Mouse (Mus musculus) limb, embryonic 12.5 days (tissue): Measurements from ENCODE around the gene Ndufs7. TPM values are rescaled to one million over a fixed set of nuclear protein-coding genes. Genes with fewer than 3 reads are reported as not detected.

Experiments used
- ATAC-seq: fragments of 200-750 bp; cut with Nextera tagmentation; 2 replicates; pipeline ENCODE4 v1.8.0; 2017; ENCODE audit warnings: low read depth, moderate TSS enrichment; ENCODE audit not compliant: insufficient number of reproducible peaks, insufficient read depth, low FRiP score, low TSS enrichment
- H3K27ac ChIP-seq: fragments of 300-500 bp; sonication (generic); 2 replicates; pipeline ENCODE4 v1.5.1; 2016; ENCODE audit warnings: mild to moderate bottlenecking, moderate library complexity
- H3K27me3 ChIP-seq: fragments of 300-500 bp; sonication (generic); 2 replicates; pipeline ENCODE4 v1.6.1; 2016; ENCODE audit warnings: mild to moderate bottlenecking, moderate library complexity
- H3K36me3 ChIP-seq: fragments of 300-500 bp; sonication (generic); 2 replicates; pipeline ENCODE4 v1.6.1; 2016; ENCODE audit warnings: mild to moderate bottlenecking, moderate library complexity
- H3K4me1 ChIP-seq: fragments of 300-500 bp; sonication (generic); replicated peaks from 2 replicates; pipeline ENCODE4 v1.6.1; 2016
- H3K4me2 ChIP-seq: fragments of 300-500 bp; sonication (generic); 2 replicates; pipeline ENCODE4 v1.6.1; 2016; ENCODE audit warnings: mild to moderate bottlenecking, moderate library complexity
- H3K4me3 ChIP-seq: fragments of 300-500 bp; sonication (generic); replicated peaks from 2 replicates; pipeline ENCODE4 v1.5.1; 2016; ENCODE audit warnings: mild to moderate bottlenecking
- H3K9ac ChIP-seq: fragments of 300-500 bp; sonication (generic); replicated peaks from 2 replicates; pipeline ENCODE4 v1.6.1; 2016; ENCODE audit warnings: mild to moderate bottlenecking, moderate library complexity
- H3K9me3 ChIP-seq: fragments of 300-500 bp; sonication (generic); 2 replicates; pipeline ENCODE4 v1.6.1; 2016; ENCODE audit warnings: mild to moderate bottlenecking, moderate library complexity
- WGBS: fragments of 180-500 bp; shearing (Covaris S2); methylation state at CpG from one replicate; pipeline ENCODE4 v1.1.7; 2016; 5-methylcytosine and 5-hydroxymethylcytosine counted together
- polyA plus RNA-seq: library from polyadenylated mRNA; unstranded; fragments of >200 nt; fragmentation: Nextera tagmentation; extraction: Ambion mirVana; gene quantifications from 2 replicates; pipeline ENCODE4 v1.2.1, GENCODE M21; 2016

The Ndufs7 gene
- polyA plus RNA-seq, 1 experiment from 2014 or later, result 258 TPM

DNA sequence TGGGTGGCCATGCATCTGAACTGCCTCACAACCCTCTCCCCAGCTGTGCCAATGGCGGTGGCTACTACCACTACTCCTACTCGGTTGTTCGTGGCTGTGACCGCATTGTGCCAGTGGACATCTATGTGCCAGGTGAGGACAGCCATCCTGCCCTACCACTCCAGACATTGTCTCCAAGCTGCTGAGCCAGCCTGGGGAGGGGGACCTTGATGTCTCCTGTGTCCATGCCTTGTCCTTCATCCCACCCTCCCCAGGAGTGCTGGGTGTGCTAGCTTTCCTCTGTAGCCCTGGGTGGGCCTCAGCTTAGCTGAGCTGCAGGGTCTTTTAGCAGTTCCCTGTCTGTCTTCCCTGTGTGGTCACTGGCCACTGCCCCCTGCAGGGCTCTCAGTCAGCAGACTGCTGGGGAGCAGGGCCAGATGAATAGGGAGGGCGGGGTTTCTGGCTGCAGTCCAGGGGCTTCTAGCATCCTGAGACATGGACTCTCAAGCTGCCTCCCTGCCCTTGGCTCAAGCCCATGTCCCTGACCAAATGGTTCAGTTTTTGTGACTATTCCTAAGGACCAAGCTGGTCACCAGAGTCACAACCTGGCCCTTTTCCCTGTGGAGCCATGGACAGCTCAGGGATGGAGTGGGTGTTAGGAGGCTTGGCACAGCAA lies 7.1 kb downstream of the Ndufs7 start:
- 0 out of 2 replicates have a peak overlapping the region, but pooled peaks have one; percentile 23 for H3K9ac ChIP-seq
- H3K4me3 ChIP-seq, result no peak overlapping the region
- no peak overlapping the region for H3K27ac ChIP-seq
- no peaks in the 10 kb centered on the region for H3K9me3 ChIP-seq
- no peak for ATAC-seq
- peaks cover 18% of the 10 kb centered on the region for H3K4me1 ChIP-seq
- WGBS, result 86% methylated on average over 5 of the region's 5 CpGs
- H3K4me2 ChIP-seq, result no peak overlapping the region
- H3K27me3 ChIP-seq, result no peaks in the 10 kb centered on the region
- H3K36me3 ChIP-seq, result peaks cover 64% of the 10 kb centered on the region

DNA sequence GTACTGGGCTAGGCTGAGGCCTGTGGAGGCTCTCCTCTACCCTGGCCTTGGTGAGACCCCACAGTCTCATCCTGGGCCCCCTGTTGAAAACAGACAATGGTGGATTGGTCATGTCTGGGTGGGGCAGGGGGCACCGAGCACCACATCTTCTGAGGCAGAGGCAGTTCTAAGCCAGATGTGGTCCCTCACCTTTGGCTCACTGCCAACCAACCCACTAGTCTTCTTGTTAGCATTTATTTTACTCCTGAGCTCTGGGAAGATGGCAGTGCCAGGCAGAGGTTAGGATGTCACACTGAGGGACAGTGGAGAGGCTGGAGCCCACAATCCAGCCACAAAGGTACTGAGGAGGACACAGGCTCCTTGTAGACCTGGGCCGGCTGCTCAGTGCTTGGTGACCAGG lies 9.0 kb downstream of the Ndufs7 start:
- H3K27me3 ChIP-seq, result no peaks in the 10 kb centered on the region
- peaks cover 25% of the 10 kb centered on the region for H3K4me1 ChIP-seq
- whole genome bisulfite sequencing, result 83% methylated on average over 2 of the region's 2 CpGs
- H3K9ac ChIP-seq, result no peak overlapping the region
- H3K27ac ChIP-seq, result no peak overlapping the region
- peaks cover 61% of the 10 kb centered on the region for H3K36me3 ChIP-seq
- peak overlapping the region; percentile 94; the same call in 1 of the 2 replicates for H3K4me2 ChIP-seq
- no peaks in the 10 kb centered on the region for H3K9me3 ChIP-seq
- ATAC-seq, result no peak
- H3K4me3 ChIP-seq, result no peak overlapping the region

DNA sequence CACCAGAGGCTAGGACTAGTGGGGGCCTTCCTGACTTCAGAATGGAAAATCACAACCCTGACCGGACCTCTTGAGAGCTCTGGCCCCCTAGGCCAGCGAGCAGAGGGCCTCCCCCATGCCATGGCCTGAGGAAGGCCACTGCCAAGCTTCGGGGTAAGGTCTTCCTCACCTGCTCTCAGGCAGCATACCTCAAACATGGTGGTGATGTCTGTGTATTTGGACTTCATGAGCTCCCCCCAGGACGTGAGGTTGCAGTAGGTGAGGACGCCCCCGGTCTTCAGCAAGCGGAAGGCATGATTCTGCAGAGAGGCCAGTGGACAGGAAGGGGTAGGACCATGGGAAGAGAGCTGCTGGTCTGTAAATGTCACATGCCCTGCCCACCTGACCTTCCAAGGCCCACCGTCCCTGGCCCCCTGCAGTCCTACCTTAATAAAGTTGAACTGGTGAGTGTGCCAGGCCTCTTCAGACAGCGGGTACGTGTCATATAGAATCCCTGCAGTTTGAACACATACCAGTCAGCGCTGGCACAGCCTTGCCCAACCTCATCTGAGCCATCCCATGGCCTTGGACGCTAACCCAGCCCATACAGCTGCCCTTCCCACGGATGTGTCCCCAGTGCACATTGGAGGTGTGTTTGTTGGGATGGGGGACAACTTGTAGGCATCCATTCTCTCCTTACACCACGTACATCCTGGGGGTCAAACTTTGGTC lies 10.0 kb downstream of the Ndufs7 start:
- no peak overlapping the region for H3K9ac ChIP-seq
- no peak overlapping the region for H3K27ac ChIP-seq
- peak overlapping the region; percentile 94; the same call in 1 of the 2 replicates for H3K4me2 ChIP-seq

DNA sequence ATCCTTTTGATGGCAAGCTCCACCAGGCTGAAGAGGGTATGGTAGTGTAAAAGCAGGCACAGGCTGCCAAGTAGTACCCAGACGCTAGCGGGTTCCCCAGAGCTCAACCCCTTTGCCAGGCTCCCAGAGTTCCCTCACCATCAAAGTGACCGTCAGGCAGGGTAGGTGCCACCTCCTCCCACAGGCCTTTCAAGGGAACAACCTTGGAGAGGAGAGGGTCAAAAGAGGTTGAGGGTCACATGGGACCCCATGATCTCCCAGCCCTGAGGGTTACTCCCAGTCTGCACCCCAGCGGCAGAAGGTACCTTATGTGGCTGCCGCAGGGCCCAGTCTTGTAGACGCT lies 10.5 kb downstream of the Ndufs7 start:
- Histone ChIP-seq H3K36me3 (peaks cover 47% of the 10 kb centered on the region), H3K4me1 (peaks cover 25% of the 10 kb centered on the region), H3K4me2 (peak overlapping the region; percentile 94), H3K27ac (no peak overlapping the region), H3K4me3 (peak overlapping the region; percentile 52), H3K27me3 (no peaks in the 10 kb centered on the region), H3K9ac (peak overlapping the region; percentile 65; the same call in 1 of the 2 replicates), H3K9me3 (no peaks in the 10 kb centered on the region)
- 77% methylated on average over 6 of the region's 6 CpGs for WGBS
- no peak for ATAC-seq

More for the DNA sequence above, 10.0 kb downstream of the Ndufs7 start:
- no peak for ATAC-seq
- H3K36me3 ChIP-seq, result peaks cover 52% of the 10 kb centered on the region
- no peaks in the 10 kb centered on the region for H3K9me3 ChIP-seq
- peaks cover 25% of the 10 kb centered on the region for H3K4me1 ChIP-seq
- H3K4me3 ChIP-seq, result no peak overlapping the region
- H3K27me3 ChIP-seq, result no peaks in the 10 kb centered on the region
- 92% methylated on average over 14 of the region's 14 CpGs for WGBS

DNA sequence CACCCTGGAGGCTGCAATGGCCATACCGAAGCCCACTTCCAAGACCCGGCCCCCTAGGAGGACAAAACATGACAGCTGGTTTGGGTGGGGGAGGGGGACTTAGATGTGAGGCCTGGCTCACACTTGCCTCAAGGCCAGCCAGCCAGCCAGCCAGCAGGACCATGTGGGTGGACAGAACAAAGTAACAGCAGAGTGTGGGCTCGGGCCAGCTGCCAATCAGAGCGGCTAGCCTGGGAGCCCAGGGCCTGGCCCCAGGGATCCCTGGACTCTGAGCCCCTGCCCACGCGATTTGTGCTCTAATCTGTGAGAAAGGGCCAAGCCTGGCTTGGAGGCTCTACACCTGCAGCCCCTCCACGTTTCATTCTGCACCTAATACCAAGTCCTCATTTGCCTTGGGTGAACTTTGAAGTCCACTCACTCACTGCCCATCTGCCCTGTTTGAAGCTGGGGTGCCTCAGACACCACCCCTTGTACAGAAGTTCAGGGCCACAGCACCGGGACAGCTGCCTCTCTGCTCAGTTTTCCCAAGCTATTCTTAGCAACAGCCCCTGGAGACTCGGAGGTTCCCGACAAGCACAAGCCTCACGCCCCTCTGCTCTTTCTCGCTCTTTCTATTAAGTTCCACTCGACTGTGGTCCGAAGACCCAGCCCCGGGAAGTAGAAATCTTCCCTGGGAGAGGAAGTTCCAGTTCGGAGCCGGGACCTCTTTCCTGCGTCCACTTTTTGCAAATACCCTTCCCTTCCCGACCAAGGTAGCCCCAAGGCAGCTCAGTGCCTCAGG lies 11.1 kb downstream of the Ndufs7 start:
- Histone ChIP-seq H3K27me3 (no peaks in the 10 kb centered on the region), H3K9ac (peak overlapping the region; percentile 65), H3K4me1 (peaks cover 25% of the 10 kb centered on the region), H3K4me3 (peak overlapping the region; percentile 52), H3K9me3 (no peaks in the 10 kb centered on the region), H3K4me2 (peak overlapping the region; percentile 94), H3K27ac (peak overlapping the region; percentile 96), H3K36me3 (peaks cover 41% of the 10 kb centered on the region)
- ATAC-seq, result no peak
- whole genome bisulfite sequencing, result 7% methylated on average over 19 of the region's 19 CpGs

DNA sequence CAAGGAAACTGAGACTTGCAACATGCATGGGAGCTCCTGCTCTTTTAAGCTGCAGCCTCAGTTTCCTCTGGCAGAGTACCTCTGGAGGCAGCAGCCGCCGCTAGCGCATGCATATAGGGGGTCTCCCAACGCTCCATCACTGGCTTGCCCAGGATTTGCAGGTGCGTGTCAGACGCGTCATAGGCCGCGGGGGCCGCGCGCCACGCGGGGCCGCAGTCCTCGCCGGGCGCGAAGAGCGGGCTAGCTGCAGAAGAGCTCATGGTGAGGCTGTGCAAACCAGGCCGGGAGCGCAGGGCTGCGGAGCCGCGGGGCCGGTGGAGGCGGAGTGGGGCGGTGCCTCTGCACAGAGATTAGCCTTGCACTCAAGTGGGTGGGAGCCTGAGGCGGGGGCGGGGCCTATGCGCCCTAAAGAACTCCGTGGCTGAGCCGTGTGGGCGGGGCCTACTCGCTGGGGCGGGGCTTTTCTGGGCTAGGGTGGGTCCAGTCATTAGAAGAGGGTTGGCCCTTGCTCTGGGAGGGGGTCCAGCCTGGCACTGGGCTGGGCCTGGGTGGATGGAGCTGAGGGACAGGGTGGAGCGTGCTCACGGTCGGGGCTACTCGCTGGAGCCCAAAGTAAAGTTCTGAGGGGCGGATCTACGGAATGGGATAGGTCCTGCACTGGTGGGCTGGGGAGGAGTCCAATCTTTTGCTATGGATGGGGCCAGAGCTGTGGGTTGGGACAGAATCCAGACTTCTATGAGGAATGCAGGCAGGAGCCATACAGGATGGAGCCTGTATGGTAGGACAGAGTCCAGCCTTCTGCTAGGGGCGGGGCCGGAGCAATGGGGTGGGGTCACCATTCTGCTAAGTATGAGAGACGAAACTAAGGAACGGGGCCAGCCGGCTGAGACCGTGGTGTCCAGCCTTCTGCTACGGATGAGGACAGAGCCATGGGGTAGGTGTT lies 12.0 kb downstream of the Ndufs7 start, which contains the start of the genes Gamt and Dazap1:
Gene Gamt (minus strand): TSS at position 371 of the 943 bp plus-strand sequence.
Gene Dazap1 (plus strand): TSS at position 845 of the 943 bp plus-strand sequence.
- H3K4me2 ChIP-seq, result peak within 1 kb of the TSS; percentile 94
- H3K9me3 ChIP-seq, result no peaks in the 10 kb centered on the region
- peak within 1 kb of the TSS; percentile 65 for H3K9ac ChIP-seq
- H3K36me3 ChIP-seq, result peaks cover 32% of the 10 kb centered on the region
- H3K27me3 ChIP-seq, result no peaks in the 10 kb centered on the region
- peak; percentile 92 for ATAC-seq
- under 1% methylated on average over 49 of the region's 49 CpGs for WGBS
- H3K4me1 ChIP-seq, result peaks cover 29% of the 10 kb centered on the region
- H3K4me3 ChIP-seq, result peak within 1 kb of the TSS; percentile 52
- peak within 1 kb of the TSS; percentile 96 for H3K27ac ChIP-seq

DNA sequence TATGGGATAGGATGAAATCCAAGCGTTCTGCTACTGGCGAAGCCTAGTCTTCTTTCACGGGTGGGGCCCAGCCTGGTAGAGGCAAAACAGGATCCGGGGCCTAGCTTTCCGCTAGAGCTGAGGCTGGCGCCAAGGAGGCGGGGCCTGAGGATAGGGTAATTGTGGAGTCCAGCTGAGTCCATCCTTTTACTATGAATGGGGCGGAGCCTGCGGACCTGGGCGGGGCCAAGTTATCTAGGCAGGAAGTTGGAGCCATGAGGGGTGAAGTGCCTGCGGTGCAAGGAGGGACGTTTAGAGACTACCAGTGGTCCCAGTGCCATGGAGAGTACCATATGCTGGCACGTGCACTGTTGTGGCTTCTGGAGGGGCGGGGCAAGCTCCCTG lies 12.7 kb downstream of the Ndufs7 start:
- peak overlapping the region; percentile 94 for H3K4me2 ChIP-seq
- no peak; the same call in 1 of the 2 replicates for ATAC-seq
- H3K27ac ChIP-seq, result peak overlapping the region; percentile 96
- H3K9ac ChIP-seq, result peak overlapping the region; percentile 65
- no peaks in the 10 kb centered on the region for H3K27me3 ChIP-seq
- peaks cover 36% of the 10 kb centered on the region for H3K4me1 ChIP-seq
- H3K9me3 ChIP-seq, result no peaks in the 10 kb centered on the region
- H3K36me3 ChIP-seq, result peaks cover 25% of the 10 kb centered on the region
- H3K4me3 ChIP-seq, result peak overlapping the region; percentile 52
- 1% methylated on average over 14 of the region's 14 CpGs for WGBS

DNA sequence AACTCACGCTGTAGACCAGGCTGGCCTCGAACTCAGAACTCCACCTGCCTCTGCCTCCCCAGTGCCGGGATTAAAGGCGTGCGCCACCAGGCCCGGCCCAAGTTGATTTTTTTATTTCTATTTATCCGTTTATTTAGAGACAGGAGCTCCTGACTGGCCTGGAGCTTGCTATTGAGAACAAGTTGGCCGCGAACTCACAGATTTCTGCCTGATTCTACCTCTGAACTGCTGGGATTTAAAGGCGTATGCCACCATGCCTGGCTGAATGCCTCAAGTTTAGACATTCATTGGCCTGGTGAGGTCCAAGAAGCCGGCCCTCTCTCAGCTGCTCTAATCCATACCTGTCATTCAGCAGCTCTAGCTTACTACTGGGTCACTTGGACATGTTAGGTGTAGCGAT lies 13.2 kb downstream of the Ndufs7 start:
- peak overlapping the region; percentile 96 for H3K27ac ChIP-seq
- H3K9me3 ChIP-seq, result no peaks in the 10 kb centered on the region
- peak overlapping the region; percentile 52 for H3K4me3 ChIP-seq
- H3K9ac ChIP-seq, result no peak overlapping the region
- peaks cover 42% of the 10 kb centered on the region for H3K4me1 ChIP-seq
- WGBS, result 77% methylated on average over 12 of the region's 12 CpGs
- peaks cover 21% of the 10 kb centered on the region for H3K36me3 ChIP-seq
- H3K4me2 ChIP-seq, result peak overlapping the region; percentile 94
- ATAC-seq, result no peak
- H3K27me3 ChIP-seq, result no peaks in the 10 kb centered on the region

DNA sequence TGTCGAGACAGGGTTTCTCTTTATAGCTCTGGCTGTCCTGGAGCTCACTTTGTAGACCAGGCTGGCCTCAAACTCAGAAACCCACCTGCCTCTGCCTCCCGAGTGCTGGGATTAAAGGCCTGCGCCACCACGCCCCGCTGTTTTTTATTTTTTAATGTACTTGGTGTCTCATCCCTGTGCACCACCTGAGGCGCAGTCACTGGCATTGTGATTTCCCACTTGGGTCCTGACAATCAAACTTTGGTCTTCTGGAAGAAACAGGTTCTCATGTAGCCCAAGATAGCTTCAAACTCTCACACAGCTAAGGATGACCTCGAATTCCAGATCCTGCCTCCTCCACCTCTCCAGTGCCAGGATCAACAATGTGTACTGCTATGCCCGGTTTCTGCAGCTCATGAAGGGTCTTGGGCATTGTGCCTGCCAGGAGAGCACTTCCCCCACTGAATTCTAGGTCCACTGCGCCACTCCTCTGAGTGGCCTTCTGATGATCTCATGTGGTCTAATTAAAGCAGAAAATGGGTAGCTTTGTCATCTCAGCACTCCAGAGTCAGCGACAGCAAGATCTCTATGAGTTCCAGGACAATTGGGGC lies 13.9 kb downstream of the Ndufs7 start:
- H3K4me3 ChIP-seq, result no peak overlapping the region
- H3K36me3 ChIP-seq, result peaks cover 23% of the 10 kb centered on the region
- ATAC-seq, result no peak
- no peaks in the 10 kb centered on the region for H3K9me3 ChIP-seq
- H3K4me2 ChIP-seq, result no peak overlapping the region
- 92% methylated on average over 10 of the region's 10 CpGs for WGBS
- H3K4me1 ChIP-seq, result peaks cover 49% of the 10 kb centered on the region
- H3K9ac ChIP-seq, result no peak overlapping the region
- H3K27me3 ChIP-seq, result no peaks in the 10 kb centered on the region
- H3K27ac ChIP-seq, result no peak overlapping the region
